Mouse (Mus musculus) midbrain, postnatal 0 days (tissue): ENCODE measurements at regions not wholly inside any gene's neighbourhood (a gene's known extent, or its start where the extent isn't known, plus 50 kb on each side); places are given as distances from the start of the nearest gene placed in this dataset.

Experiments
- ATAC-seq: fragments of 200-750 bp; cut with Nextera tagmentation; 2 replicates; pipeline ENCODE4 v1.8.0; 2017; ENCODE audit warnings: moderate number of reproducible peaks, mild to moderate bottlenecking, moderate TSS enrichment, moderate library complexity; ENCODE audit not compliant: low FRiP score
- DNase-seq: peaks from one replicate; pipeline ENCODE4 v3.0.0-alpha.2; 2015; ENCODE audit warnings: low spot score
- H3K27ac ChIP-seq: fragments of 300-500 bp; sonication (generic); 2 replicates; pipeline ENCODE4 v1.5.1; 2014; ENCODE audit warnings: low read depth, mild to moderate bottlenecking, low read length, mixed read lengths
- H3K27me3 ChIP-seq: fragments of 300-500 bp; sonication (generic); 2 replicates; pipeline ENCODE4 v1.6.1; 2014; ENCODE audit warnings: low read length, control low read depth, mixed read lengths; ENCODE audit not compliant: insufficient read depth
- H3K36me3 ChIP-seq: fragments of 300-500 bp; sonication (generic); 2 replicates; pipeline ENCODE4 v1.6.1; 2014; ENCODE audit warnings: low read length, control low read depth, mixed read lengths; ENCODE audit not compliant: insufficient read depth
- H3K4me1 ChIP-seq: fragments of 300-500 bp; sonication (generic); 2 replicates; pipeline ENCODE4 v1.6.1; 2014; ENCODE audit warnings: mild to moderate bottlenecking, control low read depth, antibody characterized with exemption, low read length, mixed read lengths; ENCODE audit not compliant: insufficient read depth
- H3K4me2 ChIP-seq: fragments of 300-500 bp; sonication (generic); 2 replicates; pipeline ENCODE4 v1.6.1; 2014; ENCODE audit warnings: low read depth, mild to moderate bottlenecking, low read length, mixed read lengths; ENCODE audit not compliant: poor library complexity, severe bottlenecking
- H3K4me3 ChIP-seq: fragments of 300-500 bp; sonication (generic); 2 replicates; pipeline ENCODE4 v1.5.1; 2014; ENCODE audit warnings: low read depth, mild to moderate bottlenecking, low read length, moderate library complexity
- H3K9ac ChIP-seq: fragments of 300-500 bp; sonication (generic); replicated peaks from 2 replicates; pipeline ENCODE4 v1.6.1; 2014; ENCODE audit warnings: mild to moderate bottlenecking, low read length, moderate library complexity, mixed read lengths; ENCODE audit not compliant: poor library complexity, severe bottlenecking
- H3K9me3 ChIP-seq: fragments of 300-500 bp; sonication (generic); 2 replicates; pipeline ENCODE4 v1.6.1; 2016; ENCODE audit warnings: low read length, control low read depth
- CTCF ChIP-seq: IDR thresholded peaks from 2 replicates; pipeline ENCODE4 v1.5.1; 2016; ENCODE audit warnings: antibody characterized with exemption, mild to moderate bottlenecking
- WGBS: fragments of 180-500 bp; shearing (Covaris S2); extraction: QIAGEN DNeasy Blood & Tissue Kit; methylation state at CpG from one replicate; pipeline ENCODE4 v1.1.7; 2014; 5-methylcytosine and 5-hydroxymethylcytosine counted together

DNA sequence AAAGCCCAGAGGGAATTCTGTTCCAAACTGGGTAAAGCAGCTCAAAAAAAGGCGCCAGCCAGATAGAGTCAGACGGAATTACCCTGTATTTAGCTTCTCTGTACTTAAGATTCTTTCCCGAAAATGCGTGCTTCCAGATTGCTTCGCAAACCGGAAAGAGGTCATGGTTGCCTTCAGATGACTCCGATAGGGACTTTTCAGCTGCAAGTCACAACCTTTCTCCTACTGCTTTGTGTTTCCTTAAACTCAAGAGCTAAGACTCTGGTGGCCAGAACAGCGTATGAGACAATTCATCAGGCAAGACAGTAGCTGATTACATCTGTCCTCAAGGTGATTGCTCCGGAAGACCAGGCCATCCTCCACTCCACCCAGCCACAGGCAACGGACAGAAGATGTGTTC is 53.8 kb upstream of the Hif1a start:
- H3K27ac ChIP-seq: no peak overlapping the region
- no peaks in the 10 kb centered on the region for H3K36me3 ChIP-seq
- 73% methylated on average over 10 of the region's 10 CpGs for whole genome bisulfite sequencing
- no peaks in the 10 kb centered on the region for H3K9me3 ChIP-seq
- no peak overlapping the region for H3K4me3 ChIP-seq
- H3K4me2 ChIP-seq: no peak overlapping the region
- TF ChIP-seq CTCF: no peak
- ATAC-seq: no peak
- no peak for DNase-seq
- H3K27me3 ChIP-seq: no peaks in the 10 kb centered on the region
- 0 out of 2 replicates have a peak, but pooled peaks cover 2% of the 10 kb centered on the region for H3K4me1 ChIP-seq
- no peak overlapping the region for H3K9ac ChIP-seq

DNA sequence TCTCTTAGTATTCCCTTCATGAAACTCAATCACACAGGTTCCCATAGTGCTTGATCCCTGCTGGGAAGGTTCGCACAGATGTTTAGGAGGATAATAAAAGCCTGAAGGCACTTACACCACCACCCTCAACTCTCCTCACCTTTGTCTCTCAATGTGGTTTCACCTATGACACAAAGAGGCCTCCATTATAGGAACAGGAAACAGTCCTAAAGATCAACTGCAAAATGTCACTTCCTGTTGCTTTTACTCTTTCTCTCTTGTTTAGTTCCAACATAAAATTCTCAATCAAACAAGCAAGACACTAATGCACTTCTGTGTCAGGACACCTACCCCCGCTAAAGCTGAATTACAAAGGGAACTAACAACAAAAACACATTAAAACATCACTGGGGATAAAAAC is 50.3 kb upstream of the Hif1a start:
- no peak overlapping the region for H3K4me2 ChIP-seq
- no peaks in the 10 kb centered on the region for H3K36me3 ChIP-seq
- TF ChIP-seq CTCF: no peak
- H3K9me3 ChIP-seq: no peaks in the 10 kb centered on the region
- DNase-seq: no peak
- H3K4me1 ChIP-seq: 0 out of 2 replicates have a peak, but pooled peaks cover 2% of the 10 kb centered on the region
- WGBS: 85% methylated on average over 2 of the region's 2 CpGs
- no peak overlapping the region for H3K9ac ChIP-seq
- no peak overlapping the region for H3K27ac ChIP-seq
- no peak for ATAC-seq
- no peaks in the 10 kb centered on the region for H3K27me3 ChIP-seq
- no peak overlapping the region for H3K4me3 ChIP-seq
